Mouse (Mus musculus) ES-E14 (cell line): ENCODE data around the gene Zxdc. TPM values are rescaled to one million over a fixed set of nuclear protein-coding genes. Genes with fewer than 3 reads are reported as not detected.

ENCODE experiments used
- DNase-seq: peaks from one replicate; pipeline ENCODE4 v3.0.0-alpha.2; 2013; ENCODE audit warnings: low read depth, low spot score
- H3K27ac ChIP-seq: 2 replicates; pipeline ENCODE4 v1.5.1; 2012; ENCODE audit warnings: low read depth, mild to moderate bottlenecking, low read length, moderate library complexity, mixed read lengths; ENCODE audit not compliant: poor library complexity, insufficient read depth, severe bottlenecking
- H3K36me3 ChIP-seq: 2 replicates; pipeline ENCODE4 v1.6.1; 2012; ENCODE audit warnings: mild to moderate bottlenecking, low read length, moderate library complexity, mixed read lengths; ENCODE audit not compliant: control insufficient read depth, poor library complexity, insufficient read depth, severe bottlenecking
- H3K4me1 ChIP-seq, 2 experiments: fragments of 150-350 bp in 1 of 2; sonication (generic) in 1 of 2; 2 replicates each; pipeline ENCODE4 v1.6.1; 2012; ENCODE audit warnings: low read length in 2 of 2, mild to moderate bottlenecking in 1 of 2, mixed read lengths in 1 of 2; ENCODE audit not compliant: control insufficient read depth in 2 of 2, insufficient read depth in 2 of 2, poor library complexity in 1 of 2
- H3K4me3 ChIP-seq, 2 experiments: fragments of 150-350 bp in 1 of 2; sonication (generic) in 1 of 2; 2 replicates each; pipeline ENCODE4 v1.5.1; 2012; ENCODE audit warnings: low read length in 2 of 2, low read depth in 1 of 2, mild to moderate bottlenecking in 1 of 2, mixed read lengths in 1 of 2; ENCODE audit not compliant: insufficient read depth in 1 of 2, poor library complexity in 1 of 2, severe bottlenecking in 1 of 2
- H3K9ac ChIP-seq: 2 replicates; pipeline ENCODE4 v1.6.1; 2012; ENCODE audit warnings: low read depth, mild to moderate bottlenecking, low read length, mixed read lengths; ENCODE audit not compliant: poor library complexity, insufficient read depth, severe bottlenecking
- H3K9me3 ChIP-seq: fragments of 150-350 bp; sonication (generic); 2 replicates; pipeline ENCODE4 v1.6.1; 2012; ENCODE audit warnings: low read depth, mild to moderate bottlenecking, low read length; ENCODE audit not compliant: control insufficient read depth, insufficient read depth
- CHD2 ChIP-seq: IDR thresholded peaks from 2 replicates; pipeline ENCODE4 v1.6.1; 2014; ENCODE audit warnings: mild to moderate bottlenecking, low read depth, low read length, inconsistent platforms
- HCFC1 ChIP-seq: IDR thresholded peaks from 2 replicates; pipeline ENCODE4 v1.6.1; 2012; ENCODE audit warnings: low read length, inconsistent platforms, borderline replicate concordance; ENCODE audit not compliant: insufficient read depth
- MAFK ChIP-seq: IDR thresholded peaks from 2 replicates; pipeline ENCODE4 v1.6.1; 2014; ENCODE audit warnings: mild to moderate bottlenecking, low read depth, low read length, inconsistent platforms; ENCODE audit not compliant: insufficient read depth
- ZC3H11A ChIP-seq: IDR thresholded peaks from 2 replicates; pipeline ENCODE4 v1.6.1; 2012; ENCODE audit warnings: low read depth, mild to moderate bottlenecking, inconsistent platforms, low read length, borderline replicate concordance
- ZNF384 ChIP-seq: IDR thresholded peaks from 2 replicates; pipeline ENCODE4 v1.6.1; 2012; ENCODE audit warnings: low read depth, low read length, inconsistent platforms
- in situ Hi-C, 2 experiments: fragments of 600-800 bp; cut with MboI; formaldehyde crosslinking; loops; one replicate each; pipeline ENCODE4 v1.15.1; 2025; ENCODE audit warnings: low sequenced_read_pairs in 2 of 2, inconsistent platforms in 1 of 2; ENCODE audit not compliant: unreplicated experiment in 2 of 2
- total RNA-seq: library from RNA; depleted of rRNA; stranded (reverse); fragments of 300-350 nt; gene quantifications from 2 replicates; pipeline ENCODE4 v1.2.3, GENCODE M21; 2012

Zxdc gene
- total RNA-seq, 1 experiment = 12.0 TPM

DNA sequence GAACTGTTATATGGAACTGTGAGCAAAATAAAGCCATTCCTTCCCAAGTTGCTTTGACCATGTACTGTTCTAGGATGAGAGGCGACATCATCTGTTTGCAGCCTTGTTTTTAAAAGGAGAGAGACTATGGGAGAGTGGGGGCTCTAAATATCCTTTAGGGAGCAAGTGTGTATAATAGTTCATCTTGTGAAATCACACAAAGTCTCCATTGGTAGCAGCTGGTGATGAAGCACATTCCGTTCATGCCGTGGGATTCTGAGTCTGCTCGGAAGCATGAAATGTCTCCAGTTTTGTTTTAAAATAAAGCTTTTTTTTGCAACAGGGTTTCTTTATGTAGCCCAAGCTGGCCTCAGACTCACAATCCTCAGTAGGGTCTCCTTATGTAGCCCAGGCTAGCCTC is 56.7 kb downstream of the Zxdc start:
- Histone ChIP-seq H3K36me3 (no peaks in the 10 kb centered on the region), H3K9me3 (no peaks in the 10 kb centered on the region), H3K4me1 (peaks cover 0 to 6% of the 10 kb centered on the region in 2 experiments; a peak in 2 of 4 replicates), H3K27ac (no peak overlapping the region), H3K4me3 (no peak overlapping the region), H3K9ac (no peak overlapping the region)
- in situ Hi-C loops = loop anchor here in 1 of 2 experiments (10.0 kb wide), 1 partner anchor 741 kb away; no protein-coding TSS in a partner anchor
- DNase-seq = no peak
- no peak for TF ChIP-seq ZNF384

DNA sequence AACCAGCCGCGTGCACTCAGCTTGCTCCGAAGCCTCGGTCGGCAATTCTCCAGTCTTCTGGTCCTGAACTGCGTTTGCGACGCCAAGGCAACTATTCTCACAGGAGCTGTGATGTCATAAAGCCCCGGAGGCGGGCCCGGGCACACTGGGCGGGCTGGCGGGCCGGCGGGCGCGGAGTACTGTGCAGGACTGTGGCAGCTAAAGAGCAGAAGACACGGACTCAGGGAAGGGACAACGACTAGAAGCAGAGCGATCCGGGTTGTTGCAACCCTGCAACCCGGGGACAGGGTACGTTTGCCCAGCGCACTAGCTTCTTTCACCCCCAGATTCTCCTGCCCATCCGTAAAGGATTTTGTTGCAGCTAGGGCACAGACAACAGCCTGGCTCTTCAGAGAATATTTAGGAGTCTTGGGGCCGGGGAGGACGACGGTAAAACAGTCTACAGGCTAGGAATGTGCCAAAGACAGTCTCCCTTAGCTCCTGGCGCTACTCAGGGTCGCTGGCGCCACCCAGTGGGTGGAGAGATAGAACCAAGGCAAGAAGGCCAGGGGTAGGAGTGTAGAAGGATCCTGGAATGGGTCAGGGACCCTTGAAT is 59.2 kb downstream of the Zxdc start, which contains the start of gene Cfap100:
Gene Cfap100 (minus strand): TSS at position 418 of the 595 bp plus-strand sequence.
- Histone ChIP-seq H3K9ac (peak within 1 kb of the TSS; percentile 62; the same call in 1 of the 2 replicates), H3K4me1 (peaks cover 0 to 7% of the 10 kb centered on the region in 2 experiments; a peak in 2 of 4 replicates), H3K36me3 (no peaks in the 10 kb centered on the region), H3K9me3 (no peaks in the 10 kb centered on the region), H3K27ac (no peak within 1 kb of the TSS), H3K4me3 (peak within 1 kb of the TSS; percentile 40 to 61)
- peak; percentile 72 for DNase-seq
- in situ Hi-C loops = loop anchor here in 1 of 2 experiments (10.0 kb wide), 1 partner anchor 744 kb away; no protein-coding TSS in a partner anchor
- no peak for TF ChIP-seq CHD2
- TF ChIP-seq ZC3H11A = peak; percentile 74; the same call in 1 of the 2 replicates

DNA sequence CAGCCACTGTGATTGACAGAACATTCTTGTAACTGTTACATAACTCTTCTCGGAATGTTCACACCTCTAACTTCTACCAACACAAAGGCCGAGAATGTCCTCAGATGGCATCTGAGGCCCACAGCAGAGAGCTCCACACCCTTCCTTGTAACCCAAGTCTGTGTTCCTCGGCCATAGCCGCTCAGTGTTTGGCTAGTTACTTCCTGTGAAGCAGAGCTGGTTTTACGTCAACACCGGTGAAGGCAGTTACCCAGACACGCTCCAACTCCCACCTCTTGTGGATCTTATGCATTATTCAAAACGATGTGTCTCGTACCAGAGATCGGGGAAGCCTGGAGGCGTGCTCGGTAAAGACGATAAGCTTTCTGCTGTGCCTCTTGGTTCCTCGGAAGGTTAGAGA is 60.6 kb downstream of the Zxdc start:
- Histone ChIP-seq H3K4me3 (no peak overlapping the region), H3K9ac (no peak overlapping the region), H3K9me3 (no peaks in the 10 kb centered on the region), H3K4me1 (peaks cover 0 to 12% of the 10 kb centered on the region in 2 experiments; a peak in 1 of 4 replicates), H3K36me3 (no peaks in the 10 kb centered on the region), H3K27ac (no peak overlapping the region)
- TF ChIP-seq ZC3H11A (no peak), ZNF384 (no peak), MAFK (no peak), HCFC1 (no peak), CHD2 (no peak)
- no peak for DNase-seq
- in situ Hi-C loops = loop anchor here in 1 of 2 experiments (10.0 kb wide), 1 partner anchor 745 kb away; no protein-coding TSS in a partner anchor

DNA sequence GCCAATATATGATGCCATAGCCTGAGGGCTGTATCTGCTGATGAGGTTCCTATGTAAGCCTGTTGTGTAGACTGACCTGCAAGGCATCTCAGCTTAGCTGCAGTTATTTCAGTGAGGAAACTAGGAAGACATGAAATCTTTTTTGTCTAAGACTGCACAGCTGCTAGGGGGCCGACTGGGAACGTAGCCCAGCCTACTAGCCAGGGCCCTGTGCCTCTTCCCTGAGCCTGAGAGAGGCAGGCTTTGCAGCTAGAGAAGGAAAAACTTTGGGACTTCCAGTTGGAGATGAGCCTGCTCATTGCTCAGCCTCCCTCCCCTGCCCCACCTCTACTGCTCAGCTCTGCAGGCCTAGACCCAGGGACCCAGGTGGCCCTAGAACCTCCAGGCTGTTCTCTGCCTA is 62.2 kb downstream of the Zxdc start:
- TF ChIP-seq HCFC1 = no peak

DNA sequence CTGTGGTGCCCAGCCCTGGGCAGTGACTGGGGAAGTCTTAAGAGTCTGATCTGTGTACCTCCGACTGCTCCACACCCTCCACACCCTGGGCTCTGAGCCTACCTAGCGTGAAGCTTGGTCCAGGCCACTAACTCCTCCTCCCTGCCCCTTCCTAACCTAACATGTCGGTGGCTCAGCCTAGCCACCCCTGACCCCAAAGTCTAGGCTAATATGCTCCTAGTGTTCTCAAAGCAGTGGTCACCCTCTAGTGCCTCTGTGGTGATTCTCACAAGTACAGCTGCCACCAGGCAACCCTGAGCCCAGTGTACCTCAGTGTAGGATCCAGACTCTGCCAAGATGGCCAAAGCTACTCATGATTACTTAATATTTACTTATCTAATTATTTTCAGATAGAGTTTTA is 65.4 kb downstream of the Zxdc start:
- Histone ChIP-seq H3K4me1 (peaks cover 0 to 19% of the 10 kb centered on the region in 2 experiments; a peak in 3 of 4 replicates), H3K9ac (no peak overlapping the region; the same call in 1 of the 2 replicates), H3K9me3 (no peaks in the 10 kb centered on the region), H3K36me3 (peaks cover 8% of the 10 kb centered on the region), H3K27ac (peak overlapping the region; percentile 19; the same call in 1 of the 2 replicates), H3K4me3 (no peak overlapping the region)
- no peak for DNase-seq
- in situ Hi-C loops = no loop called here
- TF ChIP-seq MAFK (no peak), ZNF384 (no peak), CHD2 (no peak), HCFC1 (no peak), ZC3H11A (no peak)

More for the DNA sequence above, 62.2 kb downstream of the Zxdc start:
- no peaks in the 10 kb centered on the region for H3K9me3 ChIP-seq
- DNase-seq = no peak
- no peak overlapping the region for H3K9ac ChIP-seq
- in situ Hi-C loops = no loop called here
- H3K36me3 ChIP-seq = peaks cover 5% of the 10 kb centered on the region
- no peak overlapping the region for H3K27ac ChIP-seq
- H3K4me3 ChIP-seq = no peak overlapping the region
- H3K4me1 ChIP-seq = peaks cover 0 to 18% of the 10 kb centered on the region in 2 experiments; a peak in 2 of 4 replicates
